Comparison of ENCODE assay signal across 26 mouse cellular contexts in genomic region chr13:101522597-101522996, GRCm38 (mm10).
"Had no signal": no experiment of that assay in that cellular context is flagged by ENCODE, and none has a peak within 500 bp of the region (broad histone marks: within the 10 kb centered on the region; RNA-seq: fewer than 3 reads in every experiment).

No protein-coding gene starts in this region.

- H3K4me1 ChIP-seq: heart, embryonic 13.5 days; heart, embryonic 15.5 days; hindbrain, embryonic 10.5 days; hindbrain, embryonic 12.5 days; intestine, embryonic 15.5 days; limb, embryonic 13.5 days; limb, embryonic 15.5 days; liver, embryonic 12.5 days had no signal

- H3K9ac ChIP-seq: forebrain, postnatal 0 days; heart, embryonic 13.5 days; heart, embryonic 15.5 days; hindbrain, embryonic 12.5 days; hindbrain, embryonic 14.5 days; intestine, embryonic 15.5 days; limb, embryonic 13.5 days; limb, embryonic 15.5 days; liver, embryonic 12.5 days had no signal

- H3K9me3 ChIP-seq: heart, embryonic 13.5 days; heart, embryonic 15.5 days; hindbrain, embryonic 10.5 days; hindbrain, embryonic 12.5 days; intestine, embryonic 15.5 days; limb, embryonic 13.5 days; limb, embryonic 15.5 days; liver, embryonic 12.5 days had no signal

- ATAC-seq: forebrain, postnatal 0 days; hindbrain, embryonic 16.5 days; inflammation-experienced regulatory T-cells, adult 6 months; intestine, embryonic 15.5 days; intestine, postnatal 0 days; liver, embryonic 12.5 days had no signal

- H3K27ac ChIP-seq: heart, adult 2 months; heart, embryonic 13.5 days; heart, embryonic 15.5 days; hindbrain, embryonic 10.5 days; hindbrain, embryonic 12.5 days; hindbrain, embryonic 14.5 days; intestine, embryonic 15.5 days; kidney, postnatal 0 days; layer of hippocampus, adult 2 months; limb, embryonic 13.5 days; limb, embryonic 15.5 days; liver, embryonic 12.5 days had no signal

- H3K27me3 ChIP-seq: heart, embryonic 13.5 days; heart, embryonic 15.5 days; hindbrain, embryonic 12.5 days; intestine, embryonic 15.5 days; limb, embryonic 13.5 days; limb, embryonic 15.5 days; liver, embryonic 12.5 days had no signal

- H3K4me3 ChIP-seq: heart, adult 2 months; heart, embryonic 13.5 days; heart, embryonic 15.5 days; hindbrain, embryonic 10.5 days; hindbrain, embryonic 12.5 days; intestine, embryonic 15.5 days; layer of hippocampus, adult 2 months; limb, embryonic 13.5 days; limb, embryonic 15.5 days; liver, embryonic 12.5 days had no signal

- DNase-seq: forebrain, postnatal 0 days; gastrocnemius, postnatal 14 days; gastrocnemius, postnatal 36 days; heart, adult 11 months; heart, adult 2 months; heart, postnatal 4 days; kidney, adult 18-20 months; kidney, postnatal 14 days; kidney, postnatal 4 days; layer of hippocampus, postnatal 36 days; left cerebral cortex, postnatal 4 days had no signal

- H3K4me2 ChIP-seq: heart, embryonic 11.5 days; heart, embryonic 13.5 days; heart, embryonic 15.5 days; hindbrain, embryonic 12.5 days; hindbrain, embryonic 14.5 days; intestine, embryonic 15.5 days; limb, embryonic 13.5 days; limb, embryonic 15.5 days; liver, embryonic 12.5 days had no signal

- H3K36me3 ChIP-seq: heart, embryonic 13.5 days; heart, embryonic 15.5 days; hindbrain, embryonic 10.5 days; hindbrain, embryonic 12.5 days; intestine, embryonic 15.5 days; limb, embryonic 13.5 days; limb, embryonic 15.5 days; liver, embryonic 12.5 days had no signal
